Mouse (Mus musculus) megakaryocyte, embryonic 14.5 days (primary cell): ENCODE measurements at regions not wholly inside any gene's neighbourhood (a gene's known extent, or its start where the extent isn't known, plus 50 kb on each side); places are given as distances from the start of the nearest gene placed in this dataset.

ENCODE experiments used
- FLI1 ChIP-seq: IDR thresholded peaks from 2 replicates; pipeline ENCODE4 v1.6.1; 2012; ENCODE audit warnings: low read length, inconsistent platforms, mixed read lengths
- GATA1 ChIP-seq: IDR thresholded peaks from 3 replicates; pipeline ENCODE4 v1.6.1; 2012; ENCODE audit warnings: mixed read lengths, low read length, inconsistent platforms, borderline replicate concordance

GRCm38 (mm10) chr17:84846141-84846540, 55.6 kb upstream of the Lrpprc start:
- TF ChIP-seq GATA1 (no peak), FLI1 (no peak)
